Mouse (Mus musculus) fibroblast of lung, adult 2 months (primary cell): ENCODE results near the gene Utp4.
"Not testable (repeated sequence)": the region's sequence is repeated elsewhere in the genome, so short reads cannot be mapped to it uniquely, and the experiment has no call there.

ENCODE experiments used
- DNase-seq: peaks from one replicate; pipeline ENCODE4 v3.0.0-alpha.2; 2011; ENCODE audit warnings: low read depth

Gene Utp4

GRCm38 (mm10) chr8:106893481-106894156, at the start of gene Utp4:
Utp4 (plus strand) TSS chr8:106893636.
- peak; percentile 38 for DNase-seq

- no peak for DNase-seq
These were observed 43.4 kb upstream of the Utp4 start for GRCm38 (mm10) chr8:106850034-106850433.

GRCm38 (mm10) chr8:106854534-106855241, 38.7 kb upstream of the Utp4 start:
- DNase-seq, result no peak

GRCm38 (mm10) chr8:106855242-106855562, 38.2 kb upstream of the Utp4 start:
- DNase-seq, result no peak

GRCm38 (mm10) chr8:106862845-106863244, 30.6 kb upstream of the Utp4 start:
- DNase-seq, result no peak

DNA sequence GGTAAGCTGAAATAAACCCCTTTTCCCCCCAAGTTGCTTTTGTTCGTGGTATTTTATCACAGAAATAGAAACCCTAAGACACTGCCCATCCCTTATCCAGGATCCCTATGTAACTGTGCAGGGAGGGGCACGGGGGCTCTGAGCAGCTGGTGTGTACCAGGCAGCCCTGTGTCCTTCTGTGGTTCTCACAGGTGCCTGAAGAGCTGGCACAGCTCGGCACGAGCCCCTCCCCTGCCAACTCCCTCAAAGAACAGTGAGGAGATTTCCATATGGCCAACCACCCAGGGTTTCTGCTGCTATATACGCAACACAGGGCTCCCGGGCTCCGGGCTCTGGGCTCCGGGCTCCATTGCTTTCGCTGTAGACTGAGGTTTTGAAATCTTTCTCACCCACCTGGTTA, 28.1 kb upstream of the Utp4 start:
- DNase-seq, result no peak

GRCm38 (mm10) chr8:106870051-106870450, 23.4 kb upstream of the Utp4 start, which contains the start of gene Has3:
Has3 (plus strand) TSS chr8:106870242.
- no peak for DNase-seq

- no peak for DNase-seq
These were observed 22.7 kb upstream of the Utp4 start for GRCm38 (mm10) chr8:106870537-106871327.

DNA sequence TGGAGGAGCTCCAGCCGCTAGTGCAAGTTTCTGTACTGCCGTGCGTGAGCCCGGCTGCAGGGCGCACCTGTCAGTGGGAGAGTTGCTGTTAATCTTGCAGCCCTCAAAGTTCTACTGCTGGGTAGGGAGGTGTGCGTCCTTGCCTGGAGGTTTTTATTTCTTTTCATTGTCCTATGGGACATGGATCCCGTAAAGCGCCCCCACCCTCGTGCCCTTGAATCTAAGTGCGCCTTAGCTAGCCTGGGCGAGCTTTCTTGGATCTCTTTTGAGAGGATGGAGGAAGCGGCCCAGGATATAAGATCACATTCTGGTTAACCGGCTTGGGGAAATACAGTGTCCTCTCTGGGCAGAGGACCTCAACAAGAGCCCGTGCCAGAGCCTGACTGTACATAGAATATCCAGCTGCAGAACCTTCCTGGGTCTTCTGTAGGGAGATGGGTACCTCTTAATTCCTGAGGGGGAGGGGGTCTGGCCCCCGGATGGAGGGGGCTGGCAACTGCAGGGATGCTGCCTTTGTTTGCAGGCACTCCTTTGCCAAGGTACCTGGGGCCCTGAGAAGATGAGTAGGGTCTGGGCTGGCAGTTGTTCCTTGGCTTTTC, 22.0 kb upstream of the Utp4 start:
- no peak for DNase-seq

GRCm38 (mm10) chr8:106871931-106872371, 21.5 kb upstream of the Utp4 start:
- DNase-seq, result no peak

GRCm38 (mm10) chr8:106872454-106873034, 20.9 kb upstream of the Utp4 start:
- DNase-seq, result no peak

DNA sequence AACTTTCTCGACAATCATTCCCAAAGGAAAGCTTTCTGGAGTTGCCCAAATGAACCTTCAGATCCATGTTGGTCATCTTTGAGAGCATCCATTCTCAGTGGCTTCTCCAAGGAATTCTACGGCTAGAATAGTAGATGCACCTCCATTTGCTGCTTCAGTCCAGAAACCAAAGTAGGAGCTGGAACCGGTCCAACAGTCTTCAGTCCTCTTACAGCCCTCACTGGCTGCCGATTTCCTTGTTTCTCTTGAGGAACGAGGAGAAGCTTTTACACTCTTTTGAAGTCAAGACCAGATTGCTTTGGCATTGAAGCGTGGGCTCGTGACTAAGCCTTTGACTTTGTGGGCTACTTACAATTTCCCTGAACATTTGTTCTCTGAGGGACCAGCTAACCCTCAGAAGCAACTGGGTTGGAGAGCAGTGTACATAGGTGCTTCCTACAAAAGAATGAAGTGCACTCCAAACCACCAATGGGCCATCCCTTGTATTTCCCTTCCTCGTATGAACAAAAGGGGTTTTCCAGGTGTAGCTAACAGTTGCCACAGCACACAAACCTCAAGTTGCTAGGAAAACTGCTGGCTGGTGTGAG, 13.2 kb upstream of the Utp4 start:
- DNase-seq, result no peak

DNA sequence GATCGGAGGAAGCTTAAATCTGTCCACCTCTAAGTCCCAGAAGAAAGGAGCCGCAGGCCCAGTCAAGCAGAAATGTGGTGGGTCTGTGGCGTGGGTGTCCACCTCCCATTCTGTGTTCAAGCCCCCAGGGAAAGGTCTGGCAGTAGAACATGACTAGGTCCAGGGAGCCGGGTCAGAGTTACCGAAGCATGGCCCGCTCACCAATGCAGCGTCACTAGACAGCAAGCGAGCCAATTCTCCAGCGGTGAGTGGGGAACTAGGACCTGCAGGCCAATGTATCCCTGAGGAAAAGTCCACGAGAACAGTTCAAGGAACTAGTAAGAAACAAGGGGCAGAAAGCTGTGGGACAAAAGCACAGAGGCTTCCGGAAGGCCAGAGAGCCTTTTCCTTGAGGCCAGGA, 9.3 kb upstream of the Utp4 start:
- not testable (repeated sequence) for DNase-seq

DNA sequence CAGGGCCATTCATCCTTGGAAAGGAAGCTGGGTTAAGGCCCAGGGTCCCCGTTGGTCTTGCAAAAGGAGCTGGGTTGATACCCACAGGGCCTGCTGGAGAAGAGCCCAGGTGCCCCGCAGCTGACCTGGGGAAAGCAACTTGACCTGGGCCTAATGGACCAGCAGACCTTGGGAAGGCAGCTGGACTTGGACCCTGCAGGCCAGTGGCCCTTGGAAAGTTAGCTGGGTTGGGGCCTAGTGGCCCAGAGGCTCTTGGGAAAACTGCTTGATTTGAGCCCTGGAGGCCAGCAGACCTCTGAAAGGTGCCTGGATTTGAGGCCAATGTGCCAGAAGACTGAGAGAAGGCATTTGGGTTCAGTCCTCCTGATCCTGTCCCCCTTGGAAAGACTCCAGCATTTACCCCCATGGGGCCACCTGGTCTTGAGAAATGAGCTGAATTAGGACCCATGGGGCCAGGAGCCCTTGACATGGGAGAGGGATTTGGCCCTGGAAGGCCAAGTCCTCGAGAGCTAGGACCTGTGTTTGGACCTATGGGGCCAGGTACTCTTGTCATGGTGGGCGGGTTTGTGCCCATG, 8.5 kb upstream of the Utp4 start:
- DNase-seq, result not testable (repeated sequence)

GRCm38 (mm10) chr8:106887336-106888189, 5.9 kb upstream of the Utp4 start:
- DNase-seq, result peak; percentile 54

DNA sequence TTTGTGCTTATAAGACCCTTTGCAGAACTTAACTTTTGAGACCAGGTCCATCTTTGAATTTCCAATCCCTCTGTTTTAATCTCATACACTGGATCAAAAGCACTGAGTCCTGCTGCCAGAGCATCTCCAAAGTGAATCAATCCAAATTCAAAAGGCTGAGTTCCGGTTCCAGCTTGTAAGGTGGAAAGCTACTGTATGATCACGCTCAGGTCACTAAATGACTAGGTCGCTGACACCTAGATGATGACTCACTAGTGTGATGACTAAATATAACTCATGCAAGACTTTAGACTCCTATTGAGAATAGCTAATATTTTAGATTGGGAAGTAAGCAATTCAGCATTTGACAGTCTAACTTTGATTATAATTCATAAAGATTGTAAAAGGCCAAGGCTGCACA, 4.6 kb upstream of the Utp4 start:
- DNase-seq, result no peak

GRCm38 (mm10) chr8:106892210-106892805, 1.1 kb upstream of the Utp4 start:
- no peak for DNase-seq

DNA sequence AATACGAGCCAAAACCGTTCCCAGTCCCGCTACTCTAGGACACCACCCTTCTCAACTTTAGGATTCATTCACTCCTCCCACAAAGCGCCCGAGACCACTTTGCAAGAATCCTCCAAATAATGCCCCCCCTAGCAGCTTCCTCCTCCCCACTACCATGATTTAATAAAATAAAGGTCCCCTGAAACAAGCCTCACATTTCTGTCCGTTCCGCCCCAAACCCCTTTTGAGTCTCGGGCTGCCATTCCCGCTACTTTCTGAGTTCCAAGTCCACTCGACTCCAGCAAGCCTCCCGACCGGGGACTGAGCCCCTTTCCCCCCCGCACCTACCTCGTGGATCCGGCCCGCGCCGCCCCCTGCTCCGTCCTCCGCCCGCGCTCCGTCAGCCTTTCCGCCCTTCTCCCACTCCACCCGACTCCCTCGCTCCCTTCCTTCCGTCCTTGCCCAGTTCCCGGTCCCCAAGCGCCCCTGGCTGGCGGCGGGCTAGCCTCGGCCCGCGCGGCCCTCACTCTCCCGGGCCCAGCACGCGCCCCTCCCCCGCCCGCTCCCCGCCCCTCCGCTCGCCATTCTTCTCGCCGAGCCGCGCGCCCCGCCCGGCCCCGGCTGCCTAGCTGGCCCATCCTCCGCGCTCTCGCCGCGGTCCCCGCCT, 507 bp upstream of the Utp4 start:
- DNase-seq, result no peak

DNA sequence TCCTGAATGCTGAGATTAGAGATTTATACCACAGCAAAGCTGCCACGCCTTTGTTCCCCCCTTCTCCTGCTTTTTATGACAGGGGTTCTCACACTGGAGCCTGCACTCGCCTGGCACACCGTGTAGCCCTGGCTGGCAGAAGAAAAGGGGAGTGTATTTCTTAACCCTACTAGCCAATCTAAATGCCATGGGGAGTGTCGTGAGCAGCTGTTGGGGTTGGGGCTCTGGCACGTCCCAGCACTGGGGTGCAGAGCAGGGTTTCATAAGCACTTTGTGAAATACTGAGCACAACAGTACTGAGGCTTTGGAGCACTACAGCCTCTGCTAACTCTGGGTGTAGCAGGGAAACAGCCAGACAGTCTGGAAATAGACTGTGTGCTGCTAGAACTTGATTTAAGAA, 6.0 kb downstream of the Utp4 start:
- no peak for DNase-seq
